Mouse (Mus musculus): Measurements from ENCODE around the gene Aldh18a1.

DNA sequence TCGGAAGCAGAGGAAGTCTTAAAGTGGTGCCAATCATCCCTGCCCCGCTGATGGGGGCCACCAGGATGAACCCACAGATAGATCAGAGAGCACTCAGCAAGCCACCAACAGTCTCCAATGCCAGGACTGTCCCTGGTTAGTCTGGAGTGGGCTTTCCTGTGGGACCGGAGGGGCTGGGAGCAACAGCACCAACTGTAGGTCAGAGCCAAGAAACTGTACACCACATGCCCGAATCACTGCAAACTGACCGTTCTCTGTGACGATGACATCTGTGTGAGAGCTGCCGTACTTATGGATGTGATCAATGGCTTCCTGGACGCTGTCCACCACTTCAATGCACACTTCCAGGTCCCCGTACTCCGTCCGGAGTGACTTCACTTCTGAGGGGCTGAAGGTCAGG, 33.9 kb downstream of the Aldh18a1 start:
- TF ChIP-seq POLR2A (IDR thresholded peaks at IDR 0.05; ENCODE audit: insufficient read depth, low read length): no peak
- TF ChIP-seq CTCF (IDR thresholded peaks at IDR 0.05; ENCODE audit: low read depth, low read length): no peak
- TF ChIP-seq EP300 (IDR thresholded peaks at IDR 0.05; ENCODE audit: insufficient read depth, low read depth, low read length): no peak

Measured in ES-Bruce4 (cell line).